Mouse (Mus musculus) lung, postnatal 0 days (tissue): Measurements from ENCODE around the gene Thap12.

Experiments
- CTCF ChIP-seq: IDR thresholded peaks from 2 replicates; pipeline ENCODE4 v1.5.1; 2016; ENCODE audit warnings: antibody characterized with exemption, mild to moderate bottlenecking
- EP300 ChIP-seq: IDR thresholded peaks from 2 replicates; pipeline ENCODE4 v1.6.1; 2016; ENCODE audit warnings: antibody characterized with exemption, mild to moderate bottlenecking, control low read depth

GRCm38 (mm10) chr7:98678441-98678840 lies 24.5 kb upstream of the Thap12 start:
- TF ChIP-seq CTCF: no peak
- TF ChIP-seq EP300: peak; percentile 38; the same call in 1 of the 2 replicates
